Mouse (Mus musculus): ENCODE measurements around the gene Olfr1209.

The Olfr1209 gene

DNA sequence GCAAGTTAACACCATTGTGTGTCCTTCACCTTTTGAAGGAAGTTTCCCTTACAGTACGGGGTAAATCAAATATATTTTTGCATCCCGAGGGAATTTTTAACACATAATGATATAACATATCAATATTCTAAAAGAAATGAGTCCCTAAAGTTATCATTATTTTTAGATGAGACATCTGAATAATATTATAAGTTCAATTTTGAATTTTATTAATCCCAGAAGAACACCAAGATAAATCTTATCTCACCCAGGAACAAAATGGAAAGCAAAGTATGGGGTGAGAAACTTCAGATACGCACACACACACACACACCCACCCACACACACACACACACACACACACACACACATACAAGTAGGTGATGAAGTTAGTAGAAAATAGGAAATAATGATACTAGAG lies at the start of gene Olfr1209:
TSS of gene Olfr1209 (minus strand) at position 101 of the 400 bp plus-strand sequence.
- no peak for DNase-seq

DNA sequence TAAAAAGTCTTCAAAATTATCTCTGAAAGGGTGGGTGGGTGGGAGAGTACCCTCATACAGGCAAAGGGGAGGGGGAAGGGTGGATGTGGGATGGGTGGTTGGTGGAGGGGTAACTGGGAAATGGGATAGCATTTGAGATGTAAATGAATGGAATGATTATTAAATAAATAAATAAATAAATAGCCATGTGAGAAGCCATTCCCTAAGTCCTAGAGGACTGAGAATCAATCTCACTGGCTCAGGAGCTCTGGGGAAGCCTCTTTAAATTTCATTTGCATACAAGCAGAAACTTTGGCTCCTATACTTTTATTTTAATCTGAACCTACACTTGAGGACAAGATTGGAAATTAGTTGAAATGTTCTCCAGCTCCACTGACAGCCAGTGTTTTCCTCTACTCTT lies 38.7 kb upstream of the Olfr1209 start, which contains the start of gene Olfr1212:
TSS of gene Olfr1212 (plus strand) at position 301 of the 400 bp plus-strand sequence.
- no peak for DNase-seq

DNA sequence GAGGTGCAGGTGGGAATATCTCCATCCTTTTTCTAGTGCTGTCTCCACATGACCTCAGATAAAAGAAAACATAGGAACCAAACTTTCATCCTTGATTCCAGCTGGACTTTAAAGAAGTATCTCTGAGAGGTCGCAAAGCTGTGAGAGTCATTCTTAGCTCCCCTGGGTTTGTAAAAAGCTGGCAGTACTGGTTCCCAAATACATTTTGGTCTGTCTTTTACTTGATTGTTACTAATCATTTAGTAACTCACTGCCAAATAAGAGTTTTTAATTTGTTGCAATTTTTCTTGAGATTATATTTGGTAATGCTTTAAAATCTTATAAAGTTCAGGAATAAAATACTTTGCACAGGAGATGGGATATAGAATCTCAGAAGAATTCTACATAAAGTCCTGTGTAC lies 23.1 kb upstream of the Olfr1209 start, which contains the start of gene Olfr1211:
TSS of gene Olfr1211 (minus strand) at position 101 of the 400 bp plus-strand sequence.
- no peak for DNase-seq

DNA sequence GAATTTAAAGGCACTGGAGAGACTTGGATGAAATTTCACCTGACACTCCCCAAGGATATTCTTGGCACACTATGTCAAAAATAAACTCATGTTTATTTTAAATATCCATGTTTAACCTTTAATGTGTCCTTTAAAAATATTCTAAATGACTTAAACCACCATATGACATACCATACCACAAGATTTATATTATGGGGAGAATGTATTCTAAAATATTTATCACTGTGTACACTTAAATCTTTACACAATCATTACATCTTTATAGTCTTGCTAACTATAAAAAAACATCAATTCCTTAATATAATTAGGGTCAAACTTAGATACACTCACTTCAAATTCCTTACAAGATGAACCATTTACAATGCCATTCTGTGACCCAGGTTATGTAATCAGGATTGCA lies 12.7 kb downstream of the Olfr1209 start, which contains the start of gene Olfr1208:
TSS of gene Olfr1208 (minus strand) at position 101 of the 400 bp plus-strand sequence.
- DNase-seq: no peak

DNA sequence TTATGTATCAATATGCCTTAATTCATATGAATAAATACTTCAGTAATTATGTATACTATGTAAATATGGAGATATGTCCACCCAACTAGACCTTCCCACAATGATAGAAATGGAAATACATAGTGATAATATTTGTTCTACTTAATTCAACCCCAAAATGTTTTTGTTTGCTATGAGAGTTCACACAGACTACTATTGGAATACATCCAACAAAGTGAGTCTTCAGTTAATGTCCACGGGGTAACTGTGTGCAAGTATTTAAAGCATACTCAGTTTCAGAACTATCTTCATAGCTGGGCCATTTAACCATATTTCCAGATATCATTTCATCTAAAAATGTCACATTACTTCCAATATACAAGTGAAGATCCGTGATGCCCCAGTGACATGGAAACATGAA lies 52.0 kb downstream of the Olfr1209 start, which contains the start of gene Olfr1206:
TSS of gene Olfr1206 (plus strand) at position 301 of the 400 bp plus-strand sequence.
- no peak for DNase-seq
